ENCODE assay signal across 7 mouse cellular contexts in genomic region chr15:102249251-102249691, GRCm38 (mm10). TPM values are rescaled to one million over a fixed set of nuclear protein-coding genes. Genes with fewer than 3 reads are reported as not detected.
A peak's percentile ranks its signal among the peaks of the same experiment; 100 is the strongest.
DNase-seq lines count a peak whose midpoint lies in the region; ATAC-seq lines count a peak whose summit lies in the region.

No protein-coding gene starts in this region.

- H3K36me3 ChIP-seq in forebrain, embryonic 13.5 days (ENCODE audit: poor library complexity, severe bottlenecking) = no peaks in the 10 kb centered on the region
- H3K36me3 ChIP-seq in kidney, embryonic 15.5 days = peaks cover 6% of the 10 kb centered on the region; the same call in 1 of the 2 replicates

- H3K4me2 ChIP-seq in forebrain, embryonic 13.5 days = peak overlapping the region; percentile 19; the same call in 1 of the 2 replicates
- peak overlapping the region; percentile 94 for H3K4me2 ChIP-seq in kidney, embryonic 15.5 days

- H3K4me3 ChIP-seq in forebrain, embryonic 13.5 days = no peak overlapping the region
- peak overlapping the region; percentile 66 for H3K4me3 ChIP-seq in kidney, embryonic 15.5 days (replicated peaks)

- DNase-seq in retina, postnatal 1 day = peak; percentile 32
- no peak for DNase-seq in retina, embryonic 14.5 days (ENCODE audit: low spot score)
- peak; percentile 64 to 79 for DNase-seq in lung, postnatal 4 days
- no peak for DNase-seq in layer of hippocampus, adult 8-10 months (ENCODE audit: low spot score in 2 of 2)
- no peak for DNase-seq in left cerebral cortex, postnatal 14 days (ENCODE audit: low spot score in 2 of 2)

- H3K27me3 ChIP-seq in forebrain, embryonic 13.5 days = peaks cover 60% of the 10 kb centered on the region
- H3K27me3 ChIP-seq in kidney, embryonic 15.5 days = 0 out of 2 replicates have a peak, but pooled peaks cover 3% of the 10 kb centered on the region

- peaks cover 48% of the 10 kb centered on the region for H3K4me1 ChIP-seq in forebrain, embryonic 13.5 days
- H3K4me1 ChIP-seq in kidney, embryonic 15.5 days = peaks cover 56% of the 10 kb centered on the region

- H3K9ac ChIP-seq in forebrain, embryonic 13.5 days = no peak overlapping the region
- peak overlapping the region; percentile 40 for H3K9ac ChIP-seq in kidney, embryonic 15.5 days

- no peak overlapping the region for H3K27ac ChIP-seq in forebrain, embryonic 13.5 days
- peak overlapping the region; percentile 99 for H3K27ac ChIP-seq in kidney, embryonic 15.5 days

- whole genome bisulfite sequencing in forebrain, embryonic 13.5 days = 2% methylated on average over 13 of the region's 13 CpGs
- WGBS in kidney, embryonic 15.5 days = 3% methylated on average over 13 of the region's 13 CpGs

- no peak for ATAC-seq in forebrain, embryonic 13.5 days
- ATAC-seq in kidney, embryonic 15.5 days (replicated peaks; ENCODE audit: low FRiP score) = no peak

- no peaks in the 10 kb centered on the region for H3K9me3 ChIP-seq in forebrain, embryonic 13.5 days (replicated peaks)
- no peaks in the 10 kb centered on the region for H3K9me3 ChIP-seq in kidney, embryonic 15.5 days (replicated peaks)

- intact Hi-C loops in left cerebral cortex, postnatal 14 days (cut with DNase I) = no loop called here

RNA-seq across cellular contexts. Expression of gene Rarg, which starts 8.0 kb away (rescaled TPM):
- 3.2 and 4.2 TPM in 2 replicates for polyA plus RNA-seq in forebrain, embryonic 13.5 days (2015; fragmentation: Nextera tagmentation; extraction: Ambion mirVana)
- polyA plus RNA-seq in kidney, embryonic 15.5 days (2015; fragmentation: Nextera tagmentation; extraction: Ambion mirVana) = 27.9 and 30.3 TPM in 2 replicates
- total RNA-seq in layer of hippocampus, adult 8-10 months (2022) = 10 to 100 TPM; 14.5 to 20.7 (median 16.5) TPM
- 1 to 10 TPM; 8.3 to 9.4 TPM for total RNA-seq in left cerebral cortex, postnatal 14 days (2021)

RNA-seq across cellular contexts. Expression of gene Itgb7, which starts 17.5 kb away (rescaled TPM):
- 0.32 and 0.48 TPM in 2 replicates for polyA plus RNA-seq in forebrain, embryonic 13.5 days (2015; fragmentation: Nextera tagmentation; extraction: Ambion mirVana)
- polyA plus RNA-seq in kidney, embryonic 15.5 days (2015; fragmentation: Nextera tagmentation; extraction: Ambion mirVana) = 1.4 TPM in 2 replicates
- 1 to 10 TPM in 3 of 4 experiments, under 1 TPM in 1; 0.97 to 3.3 (median 1.7) TPM for total RNA-seq in layer of hippocampus, adult 8-10 months (2022)
- total RNA-seq in left cerebral cortex, postnatal 14 days (2021) = 1 to 10 TPM in 1 of 2 experiments, under 1 TPM in 1; 0.99 to 1.2 TPM

RNA-seq across cellular contexts. Expression of gene Gm9918, which starts 21.1 kb away (rescaled TPM):
- 0.09 TPM in 1 of 2 replicates, not detected in the other for polyA plus RNA-seq in forebrain, embryonic 13.5 days (2015; fragmentation: Nextera tagmentation; extraction: Ambion mirVana)
- polyA plus RNA-seq in kidney, embryonic 15.5 days (2015; fragmentation: Nextera tagmentation; extraction: Ambion mirVana) = 0.44 and 0.55 TPM in 2 replicates
- under 1 TPM in 1 of 4 experiments, not detected in 3; 0.16 TPM for total RNA-seq in layer of hippocampus, adult 8-10 months (2022)
- not detected for total RNA-seq in left cerebral cortex, postnatal 14 days (2021)

RNA-seq across cellular contexts. Expression of gene Mfsd5, which starts 30.0 kb away (rescaled TPM):
- 46.7 and 48.9 TPM in 2 replicates for polyA plus RNA-seq in forebrain, embryonic 13.5 days (2015; fragmentation: Nextera tagmentation; extraction: Ambion mirVana)
- polyA plus RNA-seq in kidney, embryonic 15.5 days (2015; fragmentation: Nextera tagmentation; extraction: Ambion mirVana) = 68.6 and 69.8 TPM in 2 replicates
- total RNA-seq in layer of hippocampus, adult 8-10 months (2022) = 10 to 100 TPM; 36.9 to 41.8 (median 38.5) TPM
- total RNA-seq in left cerebral cortex, postnatal 14 days (2021) = 10 to 100 TPM; 36.8 to 40.6 TPM

RNA-seq across cellular contexts. Expression of gene Csad, which starts 44.7 kb away (rescaled TPM):
- polyA plus RNA-seq in forebrain, embryonic 13.5 days (2015; fragmentation: Nextera tagmentation; extraction: Ambion mirVana) = 42.7 and 46.4 TPM in 2 replicates
- 95.2 and 112 TPM in 2 replicates for polyA plus RNA-seq in kidney, embryonic 15.5 days (2015; fragmentation: Nextera tagmentation; extraction: Ambion mirVana)
- 10 to 100 TPM; 32.4 to 41.6 (median 35.8) TPM for total RNA-seq in layer of hippocampus, adult 8-10 months (2022)
- total RNA-seq in left cerebral cortex, postnatal 14 days (2021) = 10 to 100 TPM; 29.7 to 30.4 TPM

Comparison
In these comparisons a context has a peak if more than half of its experiments do, and no peak if none do; other contexts are left out.
1. DNase-seq: peak in retina, postnatal 1 day (single experiment) and lung, postnatal 4 days (2 of 2); none in retina, embryonic 14.5 days (single experiment), layer of hippocampus, adult 8-10 months (0 of 2) and left cerebral cortex, postnatal 14 days (0 of 2).